Comparison of ENCODE assay signal across 31 mouse cellular contexts in genomic region chr4:104914711-104915247, GRCm38 (mm10). TPM values are rescaled to one million over a fixed set of nuclear protein-coding genes. Genes with fewer than 3 reads are reported as not detected.
DNase-seq lines count a peak whose midpoint lies in the region; ATAC-seq lines count a peak whose summit lies in the region.
"Had no signal": no experiment of that assay in that cellular context is flagged by ENCODE, and none has a peak within 500 bp of the region (broad histone marks: within the 10 kb centered on the region; RNA-seq: fewer than 3 reads in every experiment).

No protein-coding gene starts in this region.

- ATAC-seq in erythroid progenitor cell, adult 5-6 weeks (replicated peaks; ENCODE audit: low FRiP score, poor library complexity, severe bottlenecking) = no peak
- ATAC-seq: CD4-positive, CD25-positive, alpha-beta regulatory T cell, adult 4 months; forebrain, embryonic 14.5 days had no signal

- DNase-seq in adrenal gland, adult 2 months = peak; percentile 39
- no peak for DNase-seq in adrenal gland, adult 18-20 months (ENCODE audit: low spot score in 2 of 2)
- peak; percentile 13 for DNase-seq in ovary, postnatal 14 days (ENCODE audit: low spot score)
- no peak for DNase-seq in ovary, postnatal 36 days (ENCODE audit: low spot score)
- DNase-seq in NIH3T3 (ENCODE audit: low read depth) = peak; percentile 51
- DNase-seq in adrenal gland, postnatal 36 days = peak; percentile 33 to 42
- DNase-seq: gastrocnemius, adult 2 months; heart, postnatal 36 days; kidney, adult 11 months; liver; lung, adult 2 months; right cerebral cortex, postnatal 14 days; thymus, postnatal 14 days had no signal

RNA-seq across cellular contexts. Expression of gene Fyb2, which starts 1.5 kb away (rescaled TPM):
- total RNA-seq in adrenal gland, adult 2 months (2021) = under 1 TPM; 0.55 to 0.78 TPM
- not detected in 2 replicates for polyA plus RNA-seq in adrenal gland, adult 2 months (2012; rRNA removed)
- total RNA-seq in adrenal gland, adult 18-20 months (2021) = under 1 TPM; 0.26 to 0.73 TPM
- total RNA-seq in adrenal gland, postnatal 36 days (2021) = under 1 TPM; 0.66 to 0.70 TPM
- total RNA-seq in erythroid progenitor cell, adult 5-6 weeks (2015; ENCODE audit: low replicate concordance) = not detected in 2 replicates
- not detected in 2 replicates for total RNA-seq in erythroid progenitor cell, adult 5-6 weeks (2017; ENCODE audit: low replicate concordance)
- total RNA-seq: heart, postnatal 36 days; megakaryocyte, adult 5-6 weeks; neutrophil, adult 5-6 weeks had no signal
- polyA plus RNA-seq: CD4-positive, CD25-positive, alpha-beta regulatory T cell, adult 4 months; forebrain, embryonic 14.5 days; limb, embryonic 10.5 days had no signal

RNA-seq across cellular contexts. Expression of gene C8a, which starts 38.6 kb away (rescaled TPM):
- under 1 TPM in 1 of 2 experiments, not detected in 1; 0.69 TPM for total RNA-seq in adrenal gland, adult 2 months (2021)
- not detected in 2 replicates for polyA plus RNA-seq in adrenal gland, adult 2 months (2012; rRNA removed)
- total RNA-seq in adrenal gland, adult 18-20 months (2021) = under 1 TPM in 1 of 2 experiments, not detected in 1; 0.13 TPM
- under 1 TPM; 0.33 to 0.50 TPM for total RNA-seq in adrenal gland, postnatal 36 days (2021)
- total RNA-seq in erythroid progenitor cell, adult 5-6 weeks (2015; ENCODE audit: low replicate concordance) = not detected in 2 replicates
- not detected in 2 replicates for total RNA-seq in erythroid progenitor cell, adult 5-6 weeks (2017; ENCODE audit: low replicate concordance)
- total RNA-seq: gastrocnemius, adult 2 months; heart, postnatal 36 days; layer of hippocampus, postnatal 10 days; megakaryocyte, adult 5-6 weeks; neutrophil, adult 5-6 weeks had no signal
- polyA plus RNA-seq: CD4-positive, CD25-positive, alpha-beta regulatory T cell, adult 4 months; embryonic facial prominence, embryonic 14.5 days; forebrain, embryonic 14.5 days; heart, embryonic 15.5 days; hindbrain, embryonic 13.5 days; limb, embryonic 10.5 days; lung, adult 2 months; midbrain, embryonic 12.5 days; stomach, postnatal 0 days had no signal

RNA-seq across cellular contexts. Expression of gene Gm17662, which starts 57.6 kb away (rescaled TPM):
- total RNA-seq in adrenal gland, adult 2 months (2021) = not detected
- polyA plus RNA-seq in adrenal gland, adult 2 months (2012; rRNA removed) = not detected in 2 replicates
- total RNA-seq in adrenal gland, adult 18-20 months (2021) = not detected
- not detected for total RNA-seq in adrenal gland, postnatal 36 days (2021)
- not detected in 2 replicates for total RNA-seq in erythroid progenitor cell, adult 5-6 weeks (2015; ENCODE audit: low replicate concordance)
- total RNA-seq in erythroid progenitor cell, adult 5-6 weeks (2017; ENCODE audit: low replicate concordance) = not detected in 2 replicates
- total RNA-seq: gastrocnemius, adult 2 months; gastrocnemius, postnatal 4 days; heart, postnatal 36 days; layer of hippocampus, postnatal 10 days; left cerebral cortex, adult 8-10 months; megakaryocyte, adult 5-6 weeks; neutrophil, adult 5-6 weeks had no signal
- polyA plus RNA-seq: CD4-positive, CD25-positive, alpha-beta regulatory T cell, adult 4 months; cerebellum, adult 2 months; embryonic facial prominence, embryonic 14.5 days; forebrain, embryonic 14.5 days; frontal cortex, adult 2 months; heart, embryonic 15.5 days; hindbrain, embryonic 13.5 days; kidney, embryonic 16.5 days; large intestine, adult 2 months; limb, embryonic 10.5 days; lung, adult 2 months; midbrain, embryonic 12.5 days; stomach, postnatal 0 days had no signal

Comparison
In these comparisons a context has a peak if more than half of its experiments do, and no peak if none do; other contexts are left out.
1. DNase-seq: peak in adrenal gland, adult 2 months (single experiment), ovary, postnatal 14 days (single experiment), NIH3T3 (single experiment) and adrenal gland, postnatal 36 days (2 of 2); none in adrenal gland, adult 18-20 months (0 of 2) and ovary, postnatal 36 days (single experiment).